Mouse (Mus musculus) fat pad, adult 2 months (tissue): ENCODE data around the gene Gm21188.
"Not testable (repeated sequence)": the region's sequence is repeated elsewhere in the genome, so short reads cannot be mapped to it uniquely, and the experiment has no call there.

Experiments used
- DNase-seq: peaks from one replicate; pipeline ENCODE4 v3.0.0-alpha.2; 2011; ENCODE audit warnings: low read depth, low spot score; ENCODE audit errors: extremely low read depth

The Gm21188 gene

GRCm38 (mm10) chr13:120052085-120052484 lies at the start of gene Gm21188:
Gene Gm21188 (minus strand): TSS chr13:120052194.
- not testable (repeated sequence) for DNase-seq

- DNase-seq = not testable (repeated sequence)
Measured at GRCm38 (mm10) chr13:120099327-120099726, 47.3 kb upstream of the Gm21188 start.

- not testable (repeated sequence) for DNase-seq
Measured at GRCm38 (mm10) chr13:120096938-120097256, 44.9 kb upstream of the Gm21188 start.

GRCm38 (mm10) chr13:120096241-120096937 lies 44.4 kb upstream of the Gm21188 start:
- DNase-seq = not testable (repeated sequence)

GRCm38 (mm10) chr13:120092950-120093349 lies 41.0 kb upstream of the Gm21188 start:
- not testable (repeated sequence) for DNase-seq

GRCm38 (mm10) chr13:120079644-120080043 lies 27.6 kb upstream of the Gm21188 start:
- not testable (repeated sequence) for DNase-seq

- DNase-seq = not testable (repeated sequence)
Measured at GRCm38 (mm10) chr13:120070878-120071277, 18.9 kb upstream of the Gm21188 start.

GRCm38 (mm10) chr13:120070012-120070598 lies 18.1 kb upstream of the Gm21188 start:
- not testable (repeated sequence) for DNase-seq

- DNase-seq = not testable (repeated sequence)
Measured at GRCm38 (mm10) chr13:120063439-120064089, 11.6 kb upstream of the Gm21188 start.

- DNase-seq = not testable (repeated sequence)
Measured at GRCm38 (mm10) chr13:120062903-120063302, 10.9 kb upstream of the Gm21188 start.

- not testable (repeated sequence) for DNase-seq
Measured at GRCm38 (mm10) chr13:120048608-120049007, 3.4 kb downstream of the Gm21188 start.

GRCm38 (mm10) chr13:120048186-120048585 lies 3.8 kb downstream of the Gm21188 start:
- DNase-seq = not testable (repeated sequence)

- DNase-seq = not testable (repeated sequence)
Measured at GRCm38 (mm10) chr13:120046422-120047209, 5.4 kb downstream of the Gm21188 start.

- DNase-seq = not testable (repeated sequence)
Measured at GRCm38 (mm10) chr13:120041145-120041544, 10.8 kb downstream of the Gm21188 start.

- not testable (repeated sequence) for DNase-seq
Measured at GRCm38 (mm10) chr13:120037881-120038280, 14.1 kb downstream of the Gm21188 start.

- DNase-seq = not testable (repeated sequence)
Measured at GRCm38 (mm10) chr13:120036577-120037115, 15.3 kb downstream of the Gm21188 start.

GRCm38 (mm10) chr13:120035151-120035550 lies 16.8 kb downstream of the Gm21188 start:
- not testable (repeated sequence) for DNase-seq

- DNase-seq = not testable (repeated sequence)
Measured at GRCm38 (mm10) chr13:120034637-120035036, 17.4 kb downstream of the Gm21188 start.

- not testable (repeated sequence) for DNase-seq
Measured at GRCm38 (mm10) chr13:120033516-120034190, 18.3 kb downstream of the Gm21188 start.

GRCm38 (mm10) chr13:120031676-120032075 lies 20.3 kb downstream of the Gm21188 start:
- not testable (repeated sequence) for DNase-seq
